Mouse (Mus musculus) thymus, postnatal 36 days (tissue): ENCODE measurements around the gene Enox1.

ENCODE experiments used
- DNase-seq, 2 experiments: peaks; one replicate each; pipeline ENCODE4 v3.0.0; 2022; ENCODE audit warnings: mixed read lengths in 2 of 2

Gene Enox1

GRCm38 (mm10) chr14:77279143-77279542 lies 122.6 kb downstream of the Enox1 start:
- no peak for DNase-seq

GRCm38 (mm10) chr14:77280454-77280853 lies 123.9 kb downstream of the Enox1 start:
- DNase-seq: no peak

GRCm38 (mm10) chr14:77280893-77281292 lies 124.3 kb downstream of the Enox1 start:
- DNase-seq: no peak

- no peak for DNase-seq
These were observed 127.4 kb downstream of the Enox1 start for GRCm38 (mm10) chr14:77283939-77284338.

- DNase-seq: no peak
These were observed 128.9 kb downstream of the Enox1 start for GRCm38 (mm10) chr14:77285453-77285852.

- DNase-seq: no peak
These were observed 135.2 kb downstream of the Enox1 start for GRCm38 (mm10) chr14:77291756-77292155.

GRCm38 (mm10) chr14:77297039-77297438 lies 140.5 kb downstream of the Enox1 start:
- no peak for DNase-seq

- no peak for DNase-seq
These were observed 141.8 kb downstream of the Enox1 start for GRCm38 (mm10) chr14:77298327-77298726.

- DNase-seq: no peak
These were observed 153.0 kb downstream of the Enox1 start for GRCm38 (mm10) chr14:77309571-77309970.

- DNase-seq: no peak
These were observed 154.9 kb downstream of the Enox1 start for GRCm38 (mm10) chr14:77311456-77311855.

GRCm38 (mm10) chr14:77319396-77319795 lies 162.8 kb downstream of the Enox1 start:
- DNase-seq: no peak

- no peak for DNase-seq
These were observed 167.8 kb downstream of the Enox1 start for GRCm38 (mm10) chr14:77324348-77324747.

GRCm38 (mm10) chr14:77327693-77328092 lies 171.1 kb downstream of the Enox1 start:
- no peak for DNase-seq

- DNase-seq: no peak
These were observed 173.2 kb downstream of the Enox1 start for GRCm38 (mm10) chr14:77329791-77330190.

- DNase-seq: no peak
These were observed 187.2 kb downstream of the Enox1 start for GRCm38 (mm10) chr14:77343662-77344340.

- no peak for DNase-seq
These were observed 189.7 kb downstream of the Enox1 start for GRCm38 (mm10) chr14:77346296-77346695.

GRCm38 (mm10) chr14:77351803-77352352 lies 195.3 kb downstream of the Enox1 start:
- DNase-seq: no peak

- no peak for DNase-seq
These were observed 206.1 kb downstream of the Enox1 start for GRCm38 (mm10) chr14:77362662-77363061.

- no peak for DNase-seq
These were observed 211.8 kb downstream of the Enox1 start for GRCm38 (mm10) chr14:77368411-77368810.

- DNase-seq: no peak
These were observed 212.5 kb downstream of the Enox1 start for GRCm38 (mm10) chr14:77369070-77369469.

- DNase-seq: no peak
These were observed 214.0 kb downstream of the Enox1 start for GRCm38 (mm10) chr14:77370521-77370920.

- DNase-seq: no peak
These were observed 215.4 kb downstream of the Enox1 start for GRCm38 (mm10) chr14:77371977-77372376.

GRCm38 (mm10) chr14:77373119-77373518 lies 216.6 kb downstream of the Enox1 start:
- DNase-seq: no peak

GRCm38 (mm10) chr14:77375054-77375453 lies 218.5 kb downstream of the Enox1 start:
- no peak for DNase-seq

- no peak for DNase-seq
These were observed 219.1 kb downstream of the Enox1 start for GRCm38 (mm10) chr14:77375618-77376017.
